Mouse (Mus musculus): ENCODE results near the gene Mdm2. TPM values are rescaled to one million over a fixed set of nuclear protein-coding genes. Genes with fewer than 3 reads are reported as not detected.

Gene Mdm2
- polyA plus RNA-seq, 1 experiment from 2014 or later: 57.9 TPM

DNA sequence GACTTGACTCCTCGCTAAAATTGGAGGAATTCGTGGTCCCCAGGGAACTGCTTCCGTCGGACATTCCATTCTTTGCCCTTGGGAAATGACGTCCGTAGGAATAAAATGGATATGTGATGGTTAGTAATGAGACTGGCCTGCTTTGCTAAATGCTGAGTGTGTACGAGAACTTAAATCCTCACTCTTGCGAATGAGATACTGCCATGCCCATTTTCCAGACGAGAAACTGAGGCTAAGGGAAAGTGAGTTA lies 68.4 kb downstream of the Mdm2 start:
- H3K4me2 ChIP-seq (ENCODE audit: low read depth, low read length): no peak overlapping the region
- 87% methylated on average over 9 of the region's 9 CpGs for WGBS
- H3K36me3 ChIP-seq (ENCODE audit: control insufficient read depth, insufficient read depth, low read length): no peaks in the 10 kb centered on the region
- H3K4me1 ChIP-seq (ENCODE audit: control insufficient read depth, insufficient read depth, low read length): no peaks in the 10 kb centered on the region
- no peaks in the 10 kb centered on the region for H3K9me3 ChIP-seq (ENCODE audit: control insufficient read depth, low read length)
- H3K27me3 ChIP-seq (ENCODE audit: control insufficient read depth, insufficient read depth, low read length): no peaks in the 10 kb centered on the region
- ATAC-seq (ENCODE audit: low read depth): no peak
- no peak overlapping the region for H3K27ac ChIP-seq (ENCODE audit: low read depth, low read length)
- H3K9ac ChIP-seq (replicated peaks; ENCODE audit: low read depth, low read length): no peak overlapping the region
- H3K4me3 ChIP-seq (ENCODE audit: low read depth, low read length): no peak overlapping the region

DNA sequence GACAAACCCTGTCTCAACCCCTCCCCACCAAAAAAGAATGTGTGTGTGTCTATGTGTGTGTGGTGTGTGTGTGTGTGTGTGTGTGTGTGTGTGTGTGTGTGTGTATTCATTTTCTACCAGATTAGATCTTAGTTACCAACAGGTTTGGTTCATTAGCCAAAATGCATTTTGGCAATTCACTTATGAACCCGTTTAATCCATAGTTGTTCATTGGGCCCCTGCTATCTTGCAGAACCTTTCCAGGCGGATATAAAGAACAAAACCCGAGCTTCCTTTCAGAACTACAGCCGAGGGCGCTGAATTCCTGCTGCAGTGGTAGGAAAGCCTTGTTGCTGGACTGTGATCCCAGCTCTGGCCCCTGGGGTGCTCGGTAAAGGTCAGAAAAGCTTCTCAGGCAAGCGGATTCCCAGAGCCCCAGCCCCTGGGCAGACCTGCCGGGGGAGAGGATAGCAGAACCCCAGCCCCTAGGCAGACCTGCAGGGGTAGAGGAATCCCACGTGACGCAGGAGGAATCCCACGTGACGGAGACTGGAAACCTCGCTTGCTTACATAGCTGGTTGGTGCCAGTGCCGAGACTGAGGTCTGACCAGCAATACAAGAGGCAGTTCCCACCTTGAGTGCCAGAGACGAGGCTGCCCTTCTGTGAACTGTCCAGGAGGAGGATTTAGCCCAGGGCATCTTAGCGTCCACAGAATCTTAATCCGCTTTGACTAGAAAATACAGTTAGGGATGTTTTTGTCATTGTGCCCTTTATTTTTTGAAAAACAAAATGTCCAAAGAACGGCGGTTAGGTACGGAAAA lies 69.0 kb downstream of the Mdm2 start:
- WGBS: 66% methylated on average over 20 of the region's 20 CpGs

GRCm38 (mm10) chr10:117640595-117641078 lies 69.9 kb downstream of the Mdm2 start:
- Histone ChIP-seq H3K27ac (ENCODE audit: low read depth, low read length) (no peak overlapping the region), H3K4me2 (ENCODE audit: low read depth, low read length) (no peak overlapping the region), H3K4me1 (ENCODE audit: control insufficient read depth, insufficient read depth, low read length) (no peaks in the 10 kb centered on the region), H3K36me3 (ENCODE audit: control insufficient read depth, insufficient read depth, low read length) (no peaks in the 10 kb centered on the region), H3K27me3 (ENCODE audit: control insufficient read depth, insufficient read depth, low read length) (no peaks in the 10 kb centered on the region), H3K9ac (replicated peaks; ENCODE audit: low read depth, low read length) (no peak overlapping the region), H3K9me3 (ENCODE audit: control insufficient read depth, low read length) (no peaks in the 10 kb centered on the region), H3K4me3 (ENCODE audit: low read depth, low read length) (no peak overlapping the region)
- ATAC-seq (ENCODE audit: low read depth): no peak
- 77% methylated on average over 7 of the region's 7 CpGs for WGBS

More for the DNA sequence above, 69.0 kb downstream of the Mdm2 start:
- Histone ChIP-seq H3K4me3 (ENCODE audit: low read depth, low read length) (no peak overlapping the region), H3K27ac (ENCODE audit: low read depth, low read length) (no peak overlapping the region), H3K27me3 (ENCODE audit: control insufficient read depth, insufficient read depth, low read length) (no peaks in the 10 kb centered on the region), H3K9me3 (ENCODE audit: control insufficient read depth, low read length) (no peaks in the 10 kb centered on the region), H3K36me3 (ENCODE audit: control insufficient read depth, insufficient read depth, low read length) (no peaks in the 10 kb centered on the region), H3K9ac (replicated peaks; ENCODE audit: low read depth, low read length) (no peak overlapping the region), H3K4me2 (ENCODE audit: low read depth, low read length) (no peak overlapping the region), H3K4me1 (ENCODE audit: control insufficient read depth, insufficient read depth, low read length) (no peaks in the 10 kb centered on the region)
- ATAC-seq (ENCODE audit: low read depth): no peak

GRCm38 (mm10) chr10:117639899-117640594 lies 70.5 kb downstream of the Mdm2 start:
- Histone ChIP-seq H3K36me3 (ENCODE audit: control insufficient read depth, insufficient read depth, low read length) (no peaks in the 10 kb centered on the region), H3K4me3 (ENCODE audit: low read depth, low read length) (no peak overlapping the region), H3K9me3 (ENCODE audit: control insufficient read depth, low read length) (no peaks in the 10 kb centered on the region), H3K27me3 (ENCODE audit: control insufficient read depth, insufficient read depth, low read length) (no peaks in the 10 kb centered on the region), H3K9ac (replicated peaks; ENCODE audit: low read depth, low read length) (no peak overlapping the region), H3K27ac (ENCODE audit: low read depth, low read length) (no peak overlapping the region), H3K4me1 (ENCODE audit: control insufficient read depth, insufficient read depth, low read length) (no peaks in the 10 kb centered on the region), H3K4me2 (ENCODE audit: low read depth, low read length) (no peak overlapping the region)
- ATAC-seq (ENCODE audit: low read depth): no peak
- WGBS: 64% methylated on average over 21 of the region's 21 CpGs

DNA sequence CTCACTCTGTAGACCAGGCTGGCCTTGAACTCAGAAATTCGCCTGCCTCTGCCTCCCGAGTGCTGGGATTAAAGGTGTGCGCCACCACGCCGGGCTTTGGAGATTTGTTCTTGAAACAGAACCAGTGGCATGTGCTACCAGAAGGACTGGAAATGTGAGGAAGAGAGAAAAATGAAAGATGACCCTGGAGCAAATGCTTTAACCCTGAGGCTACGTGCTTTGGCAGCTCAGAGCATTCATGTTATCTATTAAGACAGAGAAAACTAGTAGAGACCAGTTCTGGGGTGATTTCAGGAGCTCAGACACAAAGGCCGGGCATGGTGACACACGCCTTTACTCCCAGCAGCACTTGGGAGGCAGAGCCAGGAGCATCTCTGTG lies 71.3 kb downstream of the Mdm2 start:
- H3K27me3 ChIP-seq (ENCODE audit: control insufficient read depth, insufficient read depth, low read length): no peaks in the 10 kb centered on the region
- 96% methylated on average over 8 of the region's 8 CpGs for WGBS
- ATAC-seq (ENCODE audit: low read depth): no peak
- H3K27ac ChIP-seq (ENCODE audit: low read depth, low read length): no peak overlapping the region
- no peaks in the 10 kb centered on the region for H3K4me1 ChIP-seq (ENCODE audit: control insufficient read depth, insufficient read depth, low read length)
- H3K9me3 ChIP-seq (ENCODE audit: control insufficient read depth, low read length): no peaks in the 10 kb centered on the region
- no peaks in the 10 kb centered on the region for H3K36me3 ChIP-seq (ENCODE audit: control insufficient read depth, insufficient read depth, low read length)
- no peak overlapping the region for H3K4me2 ChIP-seq (ENCODE audit: low read depth, low read length)
- no peak overlapping the region for H3K4me3 ChIP-seq (ENCODE audit: low read depth, low read length)
- no peak overlapping the region for H3K9ac ChIP-seq (replicated peaks; ENCODE audit: low read depth, low read length)

Other genes starting within 250 kb of the Mdm2 start
- gene Cpm, start 81.3 kb downstream of the Mdm2 start, polyA plus RNA-seq (2014; fragmentation: Nextera tagmentation; extraction: Ambion mirVana): 4.2 and 4.4 TPM in 2 replicates
- 20.5 and 27.5 TPM in 2 replicates for gene Slc35e3, start 35.6 kb upstream of the Mdm2 start, polyA plus RNA-seq (2014; fragmentation: Nextera tagmentation; extraction: Ambion mirVana)
- 34.5 and 41.4 TPM in 2 replicates for gene Nup107, start 81.9 kb upstream of the Mdm2 start, polyA plus RNA-seq (2014; fragmentation: Nextera tagmentation; extraction: Ambion mirVana)
- 172 and 195 TPM in 2 replicates for gene Rap1b, start 135.3 kb upstream of the Mdm2 start, polyA plus RNA-seq (2014; fragmentation: Nextera tagmentation; extraction: Ambion mirVana)

Measured in neural tube, embryonic 14.5 days (tissue).